Mouse (Mus musculus) Patski (cell line): ENCODE results near the gene Usp43. TPM values are rescaled to one million over a fixed set of nuclear protein-coding genes. Genes with fewer than 3 reads are reported as not detected.

Experiments
- ATAC-seq: fragments of 100-300 bp; one replicate; pipeline ENCODE4 v1.8.0; 2021
- CTCF ChIA-PET: fragments of 350-600 bp; sonication (Branson Sonifier 250); formaldehyde crosslinking; loops from one replicate; lab custom pipeline; 2022; ENCODE audit warnings: inconsistent platforms; lab: Charles Lee
- POLR2A ChIA-PET: fragments of 350-600 bp; sonication (Branson Sonifier 250); formaldehyde crosslinking; loops from one replicate; lab custom pipeline; 2022; ENCODE audit warnings: antibody characterized with exemption, inconsistent platforms; lab: Charles Lee
- DNase-seq: peaks from one replicate; pipeline ENCODE4 v3.0.0-alpha.2; 2011; ENCODE audit warnings: low read depth, low spot score
- H3K27me3 ChIP-seq: fragments of 371-371 bp; one replicate; pipeline ENCODE4 v1.5.1; 2021
- CTCF ChIP-seq: fragments of 100-300 bp; IDR thresholded peaks from one replicate; pipeline ENCODE4 v1.5.1; 2021
- in situ Hi-C: fragments of 300-500 bp; cut with MboI; formaldehyde crosslinking; loops from 3 replicates; pipeline ENCODE4 v1.11.1; 2018; ENCODE audit warnings: low pct_unique_long_range_greater_than_20kb, mixed read lengths
- polyA plus RNA-seq: library from polyadenylated mRNA; unstranded; gene quantifications from one replicate; pipeline ENCODE4 v1.2.3, GENCODE M21; 2021

Usp43 gene
- polyA plus RNA-seq, 1 experiment from 2014 or later: 6.6 TPM

DNA sequence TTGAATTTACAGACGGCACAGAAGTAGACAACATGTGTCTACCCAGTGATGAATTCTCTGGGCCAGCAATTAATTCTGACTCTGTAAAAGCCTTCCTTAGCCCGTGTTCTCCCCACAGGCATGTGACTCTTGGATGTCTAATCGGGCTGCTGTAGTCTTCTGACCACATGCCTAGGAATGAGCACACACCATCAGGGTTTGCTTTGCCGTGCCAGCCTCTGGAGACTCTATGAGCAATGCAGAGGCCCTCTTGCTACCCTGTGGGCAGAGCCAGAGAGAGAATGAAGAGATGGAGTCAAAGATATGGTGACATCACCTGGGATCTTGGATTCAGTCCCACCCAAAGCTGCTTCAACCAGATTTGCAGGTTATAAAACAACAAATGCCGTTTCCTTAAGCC is 10.9 kb downstream of the Usp43 start:
- TF ChIP-seq CTCF: no peak
- in situ Hi-C loops: no loop called here
- DNase-seq (no peak), ATAC-seq (peak; percentile 44)
- CTCF ChIA-PET: interaction anchor here (1.8 to 1.9 kb wide), 2 partner anchors 12 to 13 kb away, joined by 5 read pairs; no protein-coding TSS in a partner anchor
- no peaks in the 10 kb centered on the region for H3K27me3 ChIP-seq
- POLR2A ChIA-PET: no interaction called here

- CTCF ChIA-PET: interaction anchor here (1.0 to 1.5 kb wide), 3 partner anchors 18 to 24 kb away, joined by 3 to 4 read pairs (median 3); no protein-coding TSS in a partner anchor
- POLR2A ChIA-PET: no interaction called here
- no peak for TF ChIP-seq CTCF
- no peak for ATAC-seq
- H3K27me3 ChIP-seq: no peaks in the 10 kb centered on the region
- in situ Hi-C loops: no loop called here
- DNase-seq: no peak
Measured at GRCm38 (mm10) chr11:67903756-67904155, 18.2 kb downstream of the Usp43 start.

DNA sequence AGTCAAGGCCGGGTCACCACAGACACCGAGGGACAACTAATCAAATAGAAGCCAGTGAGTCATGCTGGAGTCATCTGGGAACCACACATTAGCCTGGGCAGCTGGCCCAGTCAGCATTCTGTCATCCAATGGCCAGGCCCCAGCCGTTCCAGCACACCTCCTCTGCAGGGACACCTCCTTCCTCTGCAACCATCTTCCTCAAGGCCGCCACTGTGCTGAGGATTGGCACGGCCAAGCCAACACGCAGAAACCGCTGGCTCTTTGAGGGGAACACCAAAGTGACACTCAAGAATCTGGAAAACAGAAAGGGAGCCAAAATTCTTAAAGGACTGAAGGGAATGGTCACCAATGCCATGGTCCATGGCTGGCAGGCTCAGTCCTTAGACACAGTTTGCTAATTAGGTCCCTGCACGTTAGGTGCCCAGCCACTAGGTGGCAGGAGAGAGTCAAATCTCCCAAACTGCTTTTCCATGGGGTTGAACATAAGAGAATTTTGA is 24.8 kb downstream of the Usp43 start:
- in situ Hi-C loops: no loop called here
- no peaks in the 10 kb centered on the region for H3K27me3 ChIP-seq
- ChIA-PET CTCF (interaction anchor here (0.8 to 2.1 kb wide), 7 partner anchors 11 to 49 kb away, joined by 3 to 10 read pairs (median 4); no protein-coding TSS in a partner anchor), POLR2A (no interaction called here)
- TF ChIP-seq CTCF: peak; percentile 95
- ATAC-seq (peak; percentile 99), DNase-seq (peak; percentile 91)

- DNase-seq (no peak), ATAC-seq (no peak)
- no peak for TF ChIP-seq CTCF
- CTCF ChIA-PET: interaction anchor here (0.9 to 1.8 kb wide), 4 partner anchors 18 to 78 kb away, joined by 3 to 8 read pairs (median 4); no protein-coding TSS in a partner anchor
- in situ Hi-C loops: no loop called here
- no peaks in the 10 kb centered on the region for H3K27me3 ChIP-seq
- POLR2A ChIA-PET: interaction anchor here (1.3 kb wide), 1 partner anchor 27 kb away, joined by 6 read pairs; the partner anchor contains the start of gene Usp43
Measured at GRCm38 (mm10) chr11:67895641-67896040, 26.3 kb downstream of the Usp43 start.

GRCm38 (mm10) chr11:67888521-67888920 is 33.4 kb downstream of the Usp43 start:
- no peaks in the 10 kb centered on the region for H3K27me3 ChIP-seq
- ChIA-PET POLR2A (interaction anchor here (0.6 kb wide), 1 partner anchor 50 kb away, joined by 3 read pairs; no protein-coding TSS in a partner anchor), CTCF (interaction anchor here (1.0 kb wide), 1 partner anchor 33 kb away, joined by 3 read pairs; no protein-coding TSS in a partner anchor)
- in situ Hi-C loops: no loop called here
- DNase-seq: no peak
- ATAC-seq: no peak
- TF ChIP-seq CTCF: no peak

DNA sequence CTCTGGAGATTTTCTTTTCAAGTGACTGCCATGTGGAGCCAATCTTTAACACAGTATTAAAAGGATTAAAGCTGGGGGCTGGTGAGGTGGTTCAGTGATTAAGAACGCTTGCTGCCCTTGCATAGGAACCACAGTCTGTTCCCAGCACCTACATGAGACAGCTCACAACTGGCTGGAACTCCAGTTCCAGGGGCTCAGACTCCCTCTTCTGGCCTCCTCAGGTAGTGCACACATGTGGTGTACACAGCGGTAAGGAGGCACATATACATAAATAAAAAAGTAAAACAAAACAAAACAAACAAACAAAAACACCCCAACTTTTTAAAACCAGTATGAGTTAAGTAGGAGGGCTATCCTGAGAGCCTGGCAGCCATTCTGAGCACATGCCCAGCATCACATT is 36.0 kb downstream of the Usp43 start:
- in situ Hi-C loops: no loop called here
- ChIA-PET POLR2A (no interaction called here), CTCF (interaction anchor here (1.1 to 1.8 kb wide), 4 partner anchors 9 to 22 kb away, joined by 3 to 4 read pairs (median 4); no protein-coding TSS in a partner anchor)
- ATAC-seq (no peak), DNase-seq (no peak)
- no peaks in the 10 kb centered on the region for H3K27me3 ChIP-seq
- no peak for TF ChIP-seq CTCF

DNA sequence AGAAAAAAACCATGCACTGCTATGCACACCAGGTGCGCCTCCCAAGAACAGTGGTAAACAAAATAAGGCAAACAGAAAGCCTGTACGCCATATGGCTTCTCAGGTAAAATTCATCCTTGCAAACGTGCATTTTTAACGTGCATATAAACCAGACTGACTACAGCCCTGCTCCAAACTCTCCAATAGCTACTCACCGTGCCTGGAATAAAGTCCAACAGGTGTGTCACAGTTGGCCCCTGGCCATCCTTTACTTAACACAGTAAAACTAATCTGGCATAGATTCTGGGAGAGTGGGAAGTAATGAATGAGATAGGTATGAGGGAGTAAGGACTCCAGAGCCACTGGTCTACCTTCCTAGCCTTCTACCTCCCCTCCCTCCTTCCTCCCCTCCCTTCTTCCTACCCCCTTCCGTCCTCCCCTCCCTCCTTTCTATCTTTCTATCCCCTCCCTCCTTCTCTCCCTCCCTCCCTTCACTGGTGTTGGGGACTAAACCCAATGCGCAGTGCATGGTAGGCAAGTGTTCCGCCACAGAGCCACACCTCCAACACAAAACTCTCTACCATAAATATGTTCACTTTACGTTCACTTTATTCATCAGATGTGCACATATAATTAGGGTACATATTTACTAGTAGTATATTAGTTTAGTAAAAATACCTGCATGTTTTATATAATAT is 56.3 kb downstream of the Usp43 start:
- CTCF ChIA-PET: interaction anchor here (0.7 kb wide), 1 partner anchor 11 kb away, joined by 3 read pairs; no protein-coding TSS in a partner anchor
- POLR2A ChIA-PET: no interaction called here
- ATAC-seq (no peak), DNase-seq (no peak)
- H3K27me3 ChIP-seq: no peaks in the 10 kb centered on the region
- no peak for TF ChIP-seq CTCF
- in situ Hi-C loops: no loop called here

GRCm38 (mm10) chr11:67865100-67865499 is 56.9 kb downstream of the Usp43 start:
- H3K27me3 ChIP-seq: no peaks in the 10 kb centered on the region
- ChIA-PET POLR2A (no interaction called here), CTCF (no interaction called here)
- ATAC-seq (no peak), DNase-seq (no peak)
- in situ Hi-C loops: no loop called here
- TF ChIP-seq CTCF: peak; percentile 41

GRCm38 (mm10) chr11:67861399-67861838 is 60.5 kb downstream of the Usp43 start:
- no peaks in the 10 kb centered on the region for H3K27me3 ChIP-seq
- no peak for TF ChIP-seq CTCF
- ChIA-PET CTCF (interaction anchor here (2.5 kb wide), 1 partner anchor 35 kb away, joined by 8 read pairs; no protein-coding TSS in a partner anchor), POLR2A (no interaction called here)
- in situ Hi-C loops: no loop called here
- ATAC-seq (peak; percentile 89), DNase-seq (peak; percentile 92)

GRCm38 (mm10) chr11:67860743-67861398 is 61.1 kb downstream of the Usp43 start:
- in situ Hi-C loops: no loop called here
- POLR2A ChIA-PET: no interaction called here
- DNase-seq (no peak), ATAC-seq (peak; percentile 75)
- H3K27me3 ChIP-seq: no peaks in the 10 kb centered on the region
- no peak for TF ChIP-seq CTCF
- CTCF ChIA-PET: interaction anchor here (0.8 to 2.5 kb wide), 3 partner anchors 20 to 40 kb away, joined by 3 to 8 read pairs (median 4); no protein-coding TSS in a partner anchor
